Mouse (Mus musculus): ENCODE measurements around the gene Cdca7l. TPM values are rescaled to one million over a fixed set of nuclear protein-coding genes. Genes with fewer than 3 reads are reported as not detected.

Gene Cdca7l
- polyA plus RNA-seq, 1 experiment = 13.7 TPM

- no peak overlapping the region for H3ac ChIP-seq (ENCODE audit: control insufficient read depth, insufficient read length, low read depth)
- H3K79me3 ChIP-seq (ENCODE audit: low read depth) = no peaks in the 10 kb centered on the region
- TF ChIP-seq USF1 (IDR thresholded peaks at IDR 0.05; ENCODE audit: low read depth) (no peak), MYOD1 (IDR thresholded peaks at IDR 0.05; ENCODE audit: control insufficient read depth, insufficient read length, low read depth) (no peak), FOSL1 (IDR thresholded peaks at IDR 0.05; ENCODE audit: insufficient read depth, low read length, poor library complexity, severe bottlenecking) (no peak), CTCF (IDR thresholded peaks at IDR 0.05; ENCODE audit: control insufficient read depth, insufficient read depth, insufficient read length) (no peak), MAX (IDR thresholded peaks at IDR 0.05) (no peak)
- no peaks in the 10 kb centered on the region for H3K79me2 ChIP-seq (ENCODE audit: control insufficient read depth, insufficient read depth)
- no peak overlapping the region for H3K4me3 ChIP-seq (ENCODE audit: insufficient read depth, poor library complexity, severe bottlenecking)
- no peaks in the 10 kb centered on the region for H3K27me3 ChIP-seq (ENCODE audit: control insufficient read depth, insufficient read depth, insufficient read length)
- no peaks in the 10 kb centered on the region for H3K36me3 ChIP-seq (ENCODE audit: control insufficient read depth, insufficient read depth)
Observed at GRCm38 (mm10) chr12:117831351-117831961, 27.4 kb downstream of the Cdca7l start.

GRCm38 (mm10) chr12:117832190-117832589, 28.1 kb downstream of the Cdca7l start:
- H3K79me2 ChIP-seq (ENCODE audit: control insufficient read depth, insufficient read depth) = no peaks in the 10 kb centered on the region
- H3K79me3 ChIP-seq (ENCODE audit: low read depth) = no peaks in the 10 kb centered on the region
- TF ChIP-seq CEBPB (IDR thresholded peaks at IDR 0.05; ENCODE audit: low read depth) = peak; percentile 65
- TF ChIP-seq MYOG (IDR thresholded peaks at IDR 0.05; ENCODE audit: control insufficient read depth, extremely low read depth, insufficient read length) = no peak
- H3K4me3 ChIP-seq (ENCODE audit: insufficient read depth, poor library complexity, severe bottlenecking) = no peak overlapping the region
- no peak overlapping the region for H3ac ChIP-seq (ENCODE audit: control insufficient read depth, insufficient read length, low read depth)
- H3K36me3 ChIP-seq (ENCODE audit: control insufficient read depth, insufficient read depth) = no peaks in the 10 kb centered on the region
- H3K27me3 ChIP-seq (ENCODE audit: control insufficient read depth, insufficient read depth, insufficient read length) = no peaks in the 10 kb centered on the region

- Histone ChIP-seq H3K27me3 (ENCODE audit: control insufficient read depth, insufficient read depth, insufficient read length) (no peaks in the 10 kb centered on the region), H3K36me3 (ENCODE audit: control insufficient read depth, insufficient read depth) (no peaks in the 10 kb centered on the region), H3K79me2 (ENCODE audit: control insufficient read depth, insufficient read depth) (no peaks in the 10 kb centered on the region), H3ac (ENCODE audit: control insufficient read depth, insufficient read length, low read depth) (no peak overlapping the region), H3K79me3 (ENCODE audit: low read depth) (no peaks in the 10 kb centered on the region), H3K4me3 (ENCODE audit: insufficient read depth, poor library complexity, severe bottlenecking) (no peak overlapping the region)
- TF ChIP-seq MYOG (IDR thresholded peaks at IDR 0.05; ENCODE audit: control insufficient read depth, extremely low read depth, insufficient read length) (no peak), USF1 (IDR thresholded peaks at IDR 0.05; ENCODE audit: low read depth) (no peak), MYOD1 (IDR thresholded peaks at IDR 0.05; ENCODE audit: control insufficient read depth, insufficient read length, low read depth) (no peak), CEBPB (IDR thresholded peaks at IDR 0.05; ENCODE audit: low read depth) (no peak), MAX (IDR thresholded peaks at IDR 0.05) (no peak), FOSL1 (IDR thresholded peaks at IDR 0.05; ENCODE audit: insufficient read depth, low read length, poor library complexity, severe bottlenecking) (no peak), CTCF (IDR thresholded peaks at IDR 0.05; ENCODE audit: control insufficient read depth, insufficient read depth, insufficient read length) (no peak)
Observed at GRCm38 (mm10) chr12:117834652-117835051, 30.6 kb downstream of the Cdca7l start.

GRCm38 (mm10) chr12:117835371-117835770, 31.3 kb downstream of the Cdca7l start:
- no peaks in the 10 kb centered on the region for H3K79me3 ChIP-seq (ENCODE audit: low read depth)
- H3K79me2 ChIP-seq (ENCODE audit: control insufficient read depth, insufficient read depth) = no peaks in the 10 kb centered on the region
- no peaks in the 10 kb centered on the region for H3K27me3 ChIP-seq (ENCODE audit: control insufficient read depth, insufficient read depth, insufficient read length)
- H3K36me3 ChIP-seq (ENCODE audit: control insufficient read depth, insufficient read depth) = no peaks in the 10 kb centered on the region
- no peak for TF ChIP-seq MYOD1 (IDR thresholded peaks at IDR 0.05; ENCODE audit: control insufficient read depth, insufficient read length, low read depth)
- TF ChIP-seq USF1 (IDR thresholded peaks at IDR 0.05; ENCODE audit: low read depth) = no peak
- no peak for TF ChIP-seq MAX (IDR thresholded peaks at IDR 0.05)
- no peak for TF ChIP-seq MYOG (IDR thresholded peaks at IDR 0.05; ENCODE audit: control insufficient read depth, extremely low read depth, insufficient read length)
- TF ChIP-seq CEBPB (IDR thresholded peaks at IDR 0.05; ENCODE audit: low read depth) = no peak
- TF ChIP-seq FOSL1 (IDR thresholded peaks at IDR 0.05; ENCODE audit: insufficient read depth, low read length, poor library complexity, severe bottlenecking) = no peak
- TF ChIP-seq CTCF (IDR thresholded peaks at IDR 0.05; ENCODE audit: control insufficient read depth, insufficient read depth, insufficient read length) = no peak
- no peak overlapping the region for H3ac ChIP-seq (ENCODE audit: control insufficient read depth, insufficient read length, low read depth)
- no peak overlapping the region for H3K4me3 ChIP-seq (ENCODE audit: insufficient read depth, poor library complexity, severe bottlenecking)

- TF ChIP-seq MAX (IDR thresholded peaks at IDR 0.05) = no peak
- no peak for TF ChIP-seq USF1 (IDR thresholded peaks at IDR 0.05; ENCODE audit: low read depth)
- TF ChIP-seq MYOD1 (IDR thresholded peaks at IDR 0.05; ENCODE audit: control insufficient read depth, insufficient read length, low read depth) = no peak
- no peak for TF ChIP-seq CTCF (IDR thresholded peaks at IDR 0.05; ENCODE audit: control insufficient read depth, insufficient read depth, insufficient read length)
- TF ChIP-seq FOSL1 (IDR thresholded peaks at IDR 0.05; ENCODE audit: insufficient read depth, low read length, poor library complexity, severe bottlenecking) = no peak
- TF ChIP-seq CEBPB (IDR thresholded peaks at IDR 0.05; ENCODE audit: low read depth) = no peak
- no peak for TF ChIP-seq MYOG (IDR thresholded peaks at IDR 0.05; ENCODE audit: control insufficient read depth, extremely low read depth, insufficient read length)
- H3K4me3 ChIP-seq (ENCODE audit: insufficient read depth, poor library complexity, severe bottlenecking) = no peak overlapping the region
- H3ac ChIP-seq (ENCODE audit: control insufficient read depth, insufficient read length, low read depth) = no peak overlapping the region
- H3K79me2 ChIP-seq (ENCODE audit: control insufficient read depth, insufficient read depth) = no peaks in the 10 kb centered on the region
- no peaks in the 10 kb centered on the region for H3K79me3 ChIP-seq (ENCODE audit: low read depth)
- no peaks in the 10 kb centered on the region for H3K27me3 ChIP-seq (ENCODE audit: control insufficient read depth, insufficient read depth, insufficient read length)
- no peaks in the 10 kb centered on the region for H3K36me3 ChIP-seq (ENCODE audit: control insufficient read depth, insufficient read depth)
Observed at GRCm38 (mm10) chr12:117837376-117837775, 33.3 kb downstream of the Cdca7l start.

- Histone ChIP-seq H3K36me3 (ENCODE audit: control insufficient read depth, insufficient read depth) (no peaks in the 10 kb centered on the region), H3K79me3 (ENCODE audit: low read depth) (no peaks in the 10 kb centered on the region), H3K79me2 (ENCODE audit: control insufficient read depth, insufficient read depth) (peaks cover 10% of the 10 kb centered on the region)
Observed at GRCm38 (mm10) chr12:117840705-117841104, 36.6 kb downstream of the Cdca7l start.

More at GRCm38 (mm10) chr12:117840705-117841104, 36.6 kb downstream of the Cdca7l start:
- no peak overlapping the region for H3ac ChIP-seq (ENCODE audit: control insufficient read depth, insufficient read length, low read depth)
- no peaks in the 10 kb centered on the region for H3K27me3 ChIP-seq (ENCODE audit: control insufficient read depth, insufficient read depth, insufficient read length)
- no peak overlapping the region for H3K4me3 ChIP-seq (ENCODE audit: insufficient read depth, poor library complexity, severe bottlenecking)
- TF ChIP-seq CEBPB (IDR thresholded peaks at IDR 0.05; ENCODE audit: low read depth) (no peak), USF1 (IDR thresholded peaks at IDR 0.05; ENCODE audit: low read depth) (no peak), MYOG (IDR thresholded peaks at IDR 0.05; ENCODE audit: control insufficient read depth, extremely low read depth, insufficient read length) (no peak), MAX (IDR thresholded peaks at IDR 0.05) (no peak), CTCF (IDR thresholded peaks at IDR 0.05; ENCODE audit: control insufficient read depth, insufficient read depth, insufficient read length) (no peak), MYOD1 (IDR thresholded peaks at IDR 0.05; ENCODE audit: control insufficient read depth, insufficient read length, low read depth) (no peak), FOSL1 (IDR thresholded peaks at IDR 0.05; ENCODE audit: insufficient read depth, low read length, poor library complexity, severe bottlenecking) (no peak)

Measured in C2C12 (cell line).